Mouse (Mus musculus): ENCODE measurements around the gene Rac1. TPM values are rescaled to one million over a fixed set of nuclear protein-coding genes. Genes with fewer than 3 reads are reported as not detected.
"Not testable (repeated sequence)": the region's sequence is repeated elsewhere in the genome, so short reads cannot be mapped to it uniquely, and the experiment has no call there.

Gene Rac1
- polyA plus RNA-seq, 1 experiment from 2014 or later: 413 TPM

- H3K27ac ChIP-seq (ENCODE audit: low read depth, low read length): no peak overlapping the region
These were observed 33.8 kb upstream of the Rac1 start for GRCm38 (mm10) chr5:143561544-143562185.

GRCm38 (mm10) chr5:143561009-143561408 lies 33.2 kb upstream of the Rac1 start:
- Histone ChIP-seq H3K4me1 (replicated peaks; ENCODE audit: control insufficient read depth, insufficient read depth, low read length) (no peaks in the 10 kb centered on the region), H3K36me3 (ENCODE audit: control insufficient read depth, insufficient read depth) (no peaks in the 10 kb centered on the region), H3K4me3 (ENCODE audit: low read depth, low read length) (no peak overlapping the region), H3K4me2 (replicated peaks; ENCODE audit: low read depth) (no peak overlapping the region), H3K9ac (ENCODE audit: low read depth, low read length) (no peak overlapping the region), H3K9me3 (ENCODE audit: control insufficient read depth) (no peaks in the 10 kb centered on the region), H3K27ac (ENCODE audit: low read depth, low read length) (no peak overlapping the region), H3K27me3 (replicated peaks; ENCODE audit: control insufficient read depth, insufficient read depth, low read length) (no peaks in the 10 kb centered on the region)
- no peak for TF ChIP-seq CTCF (IDR thresholded peaks at IDR 0.05; ENCODE audit: low read depth)
- 86% methylated on average over 4 of the region's 4 CpGs for WGBS
- no peak for ATAC-seq

More at GRCm38 (mm10) chr5:143561544-143562185, 33.8 kb upstream of the Rac1 start:
- WGBS: 76% methylated on average over 14 of the region's 14 CpGs
- ATAC-seq: 0 out of 2 replicates have a peak, but pooled peaks have one; percentile 26
- Histone ChIP-seq H3K36me3 (ENCODE audit: control insufficient read depth, insufficient read depth) (no peaks in the 10 kb centered on the region), H3K9ac (ENCODE audit: low read depth, low read length) (no peak overlapping the region), H3K4me3 (ENCODE audit: low read depth, low read length) (no peak overlapping the region), H3K27me3 (replicated peaks; ENCODE audit: control insufficient read depth, insufficient read depth, low read length) (no peaks in the 10 kb centered on the region), H3K4me1 (replicated peaks; ENCODE audit: control insufficient read depth, insufficient read depth, low read length) (no peaks in the 10 kb centered on the region), H3K4me2 (replicated peaks; ENCODE audit: low read depth) (no peak overlapping the region), H3K9me3 (ENCODE audit: control insufficient read depth) (no peaks in the 10 kb centered on the region)
- no peak for TF ChIP-seq CTCF (IDR thresholded peaks at IDR 0.05; ENCODE audit: low read depth)

- Histone ChIP-seq H3K4me3 (ENCODE audit: low read depth, low read length) (no peak overlapping the region), H3K36me3 (ENCODE audit: control insufficient read depth, insufficient read depth) (no peaks in the 10 kb centered on the region), H3K9me3 (ENCODE audit: control insufficient read depth) (no peaks in the 10 kb centered on the region), H3K9ac (ENCODE audit: low read depth, low read length) (no peak overlapping the region), H3K4me2 (replicated peaks; ENCODE audit: low read depth) (no peak overlapping the region), H3K27me3 (replicated peaks; ENCODE audit: control insufficient read depth, insufficient read depth, low read length) (no peaks in the 10 kb centered on the region), H3K27ac (ENCODE audit: low read depth, low read length) (no peak overlapping the region), H3K4me1 (replicated peaks; ENCODE audit: control insufficient read depth, insufficient read depth, low read length) (no peaks in the 10 kb centered on the region)
- 77% methylated on average over 3 of the region's 3 CpGs for WGBS
- no peak for ATAC-seq
- TF ChIP-seq CTCF (IDR thresholded peaks at IDR 0.05; ENCODE audit: low read depth): no peak
These were observed 30.9 kb upstream of the Rac1 start for GRCm38 (mm10) chr5:143558731-143559130.

- Histone ChIP-seq H3K27me3 (replicated peaks; ENCODE audit: control insufficient read depth, insufficient read depth, low read length) (no peaks in the 10 kb centered on the region), H3K4me1 (replicated peaks; ENCODE audit: control insufficient read depth, insufficient read depth, low read length) (no peaks in the 10 kb centered on the region), H3K9me3 (ENCODE audit: control insufficient read depth) (no peaks in the 10 kb centered on the region), H3K9ac (ENCODE audit: low read depth, low read length) (no peak overlapping the region), H3K27ac (ENCODE audit: low read depth, low read length) (no peak overlapping the region), H3K4me3 (ENCODE audit: low read depth, low read length) (no peak overlapping the region), H3K4me2 (replicated peaks; ENCODE audit: low read depth) (no peak overlapping the region), H3K36me3 (ENCODE audit: control insufficient read depth, insufficient read depth) (no peaks in the 10 kb centered on the region)
- no peak for ATAC-seq
- WGBS: 87% methylated on average over 6 of the region's 6 CpGs
- no peak for TF ChIP-seq CTCF (IDR thresholded peaks at IDR 0.05; ENCODE audit: low read depth)
These were observed 27.4 kb upstream of the Rac1 start for GRCm38 (mm10) chr5:143555233-143555632.

- no peaks in the 10 kb centered on the region for H3K4me1 ChIP-seq (replicated peaks; ENCODE audit: control insufficient read depth, insufficient read depth, low read length)
- no peak overlapping the region for H3K4me3 ChIP-seq (ENCODE audit: low read depth, low read length)
- no peak for TF ChIP-seq CTCF (IDR thresholded peaks at IDR 0.05; ENCODE audit: low read depth)
- H3K27me3 ChIP-seq (replicated peaks; ENCODE audit: control insufficient read depth, insufficient read depth, low read length): no peaks in the 10 kb centered on the region
- no peak for ATAC-seq
- H3K36me3 ChIP-seq (ENCODE audit: control insufficient read depth, insufficient read depth): no peaks in the 10 kb centered on the region
- H3K9me3 ChIP-seq (ENCODE audit: control insufficient read depth): no peaks in the 10 kb centered on the region
- no peak overlapping the region for H3K9ac ChIP-seq (ENCODE audit: low read depth, low read length)
- H3K27ac ChIP-seq (ENCODE audit: low read depth, low read length): no peak overlapping the region
- no peak overlapping the region for H3K4me2 ChIP-seq (replicated peaks; ENCODE audit: low read depth)
- whole genome bisulfite sequencing: 79% methylated on average over 6 of the region's 6 CpGs
These were observed 25.1 kb upstream of the Rac1 start for GRCm38 (mm10) chr5:143552911-143553310.

GRCm38 (mm10) chr5:143548922-143549321 lies 21.1 kb upstream of the Rac1 start:
- Histone ChIP-seq H3K27ac (ENCODE audit: low read depth, low read length) (0 out of 2 replicates have a peak overlapping the region, but pooled peaks have one; percentile 1), H3K4me2 (replicated peaks; ENCODE audit: low read depth) (peak overlapping the region; percentile 69), H3K9ac (ENCODE audit: low read depth, low read length) (peak overlapping the region; percentile 55), H3K4me3 (ENCODE audit: low read depth, low read length) (peak overlapping the region; percentile 43)
- 0% methylated on average over 15 of the region's 28 CpGs for WGBS
- peak; percentile 25 for ATAC-seq
- not testable (repeated sequence) for H3K36me3 ChIP-seq (ENCODE audit: control insufficient read depth, insufficient read depth); H3K4me1 ChIP-seq (replicated peaks; ENCODE audit: control insufficient read depth, insufficient read depth, low read length); H3K27me3 ChIP-seq (replicated peaks; ENCODE audit: control insufficient read depth, insufficient read depth, low read length); H3K9me3 ChIP-seq (ENCODE audit: control insufficient read depth)

Measured in intestine, postnatal 0 days (tissue).